Mouse (Mus musculus): Measurements from ENCODE around the gene Zfp949.
"Not testable (repeated sequence)": the region's sequence is repeated elsewhere in the genome, so short reads cannot be mapped to it uniquely, and the experiment has no call there.

Gene Zfp949

GRCm38 (mm10) chr9:88542816-88543215, 5.0 kb upstream of the Zfp949 start:
- DNase-seq, result no peak

GRCm38 (mm10) chr9:88545534-88545933, 2.3 kb upstream of the Zfp949 start:
- DNase-seq, result peak in 1 of 2 experiments; percentile 28

- peak; percentile 44 to 53 for DNase-seq
Measured at GRCm38 (mm10) chr9:88546166-88546565, 1.7 kb upstream of the Zfp949 start.

GRCm38 (mm10) chr9:88546657-88547056, 1.2 kb upstream of the Zfp949 start:
- no peak for DNase-seq

- DNase-seq, result peak in 1 of 2 experiments; percentile 25
Measured at GRCm38 (mm10) chr9:88547270-88547669, 550 bp upstream of the Zfp949 start.

GRCm38 (mm10) chr9:88548614-88548945, 760 bp downstream of the Zfp949 start:
- no peak for DNase-seq

GRCm38 (mm10) chr9:88553071-88553470, 5.3 kb downstream of the Zfp949 start:
- DNase-seq, result no peak

- peak in 1 of 2 experiments; percentile 10 for DNase-seq
Measured at GRCm38 (mm10) chr9:88558146-88558545, 10.3 kb downstream of the Zfp949 start.

- DNase-seq, result not testable (repeated sequence)
Measured at GRCm38 (mm10) chr9:88561476-88561875, 13.7 kb downstream of the Zfp949 start.

GRCm38 (mm10) chr9:88570471-88570870, 22.7 kb downstream of the Zfp949 start:
- DNase-seq, result not testable (repeated sequence)

- not testable (repeated sequence) for DNase-seq
Measured at GRCm38 (mm10) chr9:88580591-88580990, 32.8 kb downstream of the Zfp949 start, which contains the start of gene Trim43a. Trim43a (plus strand) TSS chr9:88580891.

GRCm38 (mm10) chr9:88593708-88594107, 45.9 kb downstream of the Zfp949 start:
- DNase-seq, result not testable (repeated sequence)

- peak; percentile 97 to 98 for DNase-seq
Measured at GRCm38 (mm10) chr9:88599206-88600162, 51.7 kb downstream of the Zfp949 start.

Measured in cerebellum, postnatal 36 days (tissue).